Mouse (Mus musculus) ovary, adult 10 weeks (tissue): ENCODE data around the gene Tmem170. TPM values are rescaled to one million over a fixed set of nuclear protein-coding genes. Genes with fewer than 3 reads are reported as not detected.

Experiments
- polyA plus RNA-seq: library from polyadenylated mRNA; stranded (reverse); fragments of 350-450 nt; fragmentation: Illumina TruSeq; extraction: RNeasy Lipid Tissue Mini Kit (QIAGEN cat#74804); gene quantifications from one replicate; pipeline ENCODE4 v1.2.3, GENCODE M21; 2014

Tmem170 gene
- polyA plus RNA-seq = 14.3 TPM

GRCm38 (mm10) chr8:111876355-111876948 lies at the start of gene Tmem170:
Gene Tmem170 (minus strand): TSS chr8:111876750.

DNA sequence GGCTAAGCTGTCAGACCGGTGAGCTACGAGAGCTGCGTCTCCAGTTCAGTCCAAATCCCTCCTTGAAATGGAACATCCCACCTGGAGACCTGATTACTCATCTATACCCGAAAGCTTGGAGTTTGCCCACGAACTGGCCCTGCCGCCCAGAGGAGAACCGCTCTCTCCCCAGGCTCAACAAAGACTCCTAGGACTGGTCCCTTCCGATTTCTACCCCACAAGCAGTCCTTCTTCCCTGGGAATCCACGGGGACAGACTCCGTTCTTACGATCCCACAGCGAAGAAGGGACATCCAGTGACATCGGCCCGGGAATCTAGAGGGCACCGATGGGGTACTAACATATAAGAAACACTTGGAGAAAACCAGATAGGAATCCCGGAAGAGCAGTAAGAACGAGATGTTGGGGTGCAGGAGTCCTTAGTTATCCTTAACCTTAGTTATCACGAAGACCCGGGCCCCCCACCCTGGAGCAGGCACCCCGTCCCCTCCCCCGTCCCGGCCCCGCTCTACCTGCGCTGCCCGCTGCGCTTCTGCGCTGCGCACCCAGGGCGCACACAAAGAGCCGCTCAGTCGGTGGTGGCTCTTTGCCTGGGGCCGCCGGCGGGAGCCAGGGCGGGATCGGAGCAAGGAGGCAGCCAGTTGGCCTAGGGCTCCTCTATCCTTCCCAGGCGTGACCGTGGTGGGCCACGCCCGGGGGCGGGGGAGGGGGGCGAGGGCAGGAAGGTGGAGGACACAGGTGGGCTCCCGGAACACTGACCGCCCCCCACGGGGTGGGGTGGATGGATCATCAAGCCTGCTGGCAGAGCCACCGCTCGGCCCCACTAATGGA lies 33.3 kb upstream of the Tmem170 start, which contains the start of gene Chst5:
TSS of gene Chst5 (minus strand) at position 827 of the 830 bp plus-strand sequence.

DNA sequence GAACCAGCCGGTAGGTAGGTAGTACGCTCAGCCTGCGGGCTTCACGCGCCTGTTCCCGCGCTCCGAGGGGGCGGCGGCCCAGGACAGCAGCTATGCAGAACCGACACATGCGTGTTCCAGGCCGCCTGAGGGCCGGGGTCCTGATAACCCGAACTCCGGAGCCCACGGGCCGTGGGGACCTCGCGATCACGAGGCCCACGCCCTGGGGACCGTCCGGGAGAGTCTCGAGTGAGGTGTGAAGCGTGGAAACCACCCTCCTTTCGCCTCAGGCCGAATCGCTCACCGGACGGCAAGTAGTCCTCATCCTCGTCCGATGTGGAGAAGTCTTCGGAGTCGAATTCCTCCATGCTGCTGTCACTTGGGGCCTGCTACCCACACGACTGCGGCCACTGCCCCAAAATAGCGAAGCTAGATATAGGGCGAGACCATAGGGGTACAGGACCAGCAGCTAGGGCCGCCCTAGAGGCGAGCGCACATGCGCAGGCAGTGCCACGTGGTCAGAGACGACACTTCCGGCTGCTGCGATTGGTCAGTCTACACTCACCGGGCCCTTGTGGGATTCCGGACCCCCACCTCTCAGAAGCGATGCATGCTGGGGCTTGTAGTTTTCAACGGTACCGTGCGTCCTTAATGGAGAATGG lies 22.6 kb downstream of the Tmem170 start, which contains the start of gene Cfdp1:
TSS of gene Cfdp1 (minus strand) at position 431 of the 641 bp plus-strand sequence.

Other genes starting within 250 kb of the Tmem170 start
- 1.1 TPM for gene Ldhd, start 246.4 kb downstream of the Tmem170 start, polyA plus RNA-seq
- 12.9 TPM for gene Zfp1, start 233.3 kb downstream of the Tmem170 start, polyA plus RNA-seq
- gene Ctrb1, start 185.7 kb downstream of the Tmem170 start, polyA plus RNA-seq = 2.0 TPM
- gene Bcar1, start 132.9 kb downstream of the Tmem170 start, polyA plus RNA-seq = 0.17 TPM
- gene Cfdp1, start 22.5 kb downstream of the Tmem170 start, polyA plus RNA-seq = 211 TPM
- not detected for gene Chst5, start 33.7 kb upstream of the Tmem170 start, polyA plus RNA-seq
- 7.2 TPM for gene Tmem231, start 57.1 kb upstream of the Tmem170 start, polyA plus RNA-seq
- gene Gabarapl2, start 64.0 kb upstream of the Tmem170 start, polyA plus RNA-seq = 116 TPM
- gene Adat1, start 115.6 kb upstream of the Tmem170 start, polyA plus RNA-seq = 2.3 TPM
- gene Kars, start 134.6 kb upstream of the Tmem170 start, polyA plus RNA-seq = 39.1 TPM
- 35.0 TPM for gene Terf2ip, start 134.6 kb upstream of the Tmem170 start, polyA plus RNA-seq
- 0.68 TPM for gene Gm6793, start 138.3 kb upstream of the Tmem170 start, polyA plus RNA-seq